Mouse (Mus musculus) limb, embryonic 11.5 days (tissue): ENCODE results near the gene Trarg1. TPM values are rescaled to one million over a fixed set of nuclear protein-coding genes. Genes with fewer than 3 reads are reported as not detected.

Experiments
- ATAC-seq: fragments of 200-750 bp; cut with Nextera tagmentation; 2 replicates; pipeline ENCODE4 v1.8.0; 2017; ENCODE audit warnings: low read depth; ENCODE audit not compliant: insufficient number of reproducible peaks, low FRiP score, low TSS enrichment
- DNase-seq: peaks from one replicate; pipeline ENCODE4 v3.0.0-alpha.2; 2015; ENCODE audit warnings: low spot score
- H3K27ac ChIP-seq: fragments of 300-500 bp; sonication (generic); replicated peaks from 2 replicates; pipeline ENCODE4 v1.5.1; 2014; ENCODE audit warnings: low read depth, mild to moderate bottlenecking, low read length
- H3K27me3 ChIP-seq: fragments of 300-500 bp; sonication (generic); 2 replicates; pipeline ENCODE4 v1.6.1; 2014; ENCODE audit warnings: mild to moderate bottlenecking, low read length, mixed read lengths; ENCODE audit not compliant: control insufficient read depth, insufficient read depth
- H3K36me3 ChIP-seq: fragments of 300-500 bp; sonication (generic); 2 replicates; pipeline ENCODE4 v1.6.1; 2014; ENCODE audit warnings: mild to moderate bottlenecking, low read length, moderate library complexity, mixed read lengths; ENCODE audit not compliant: control insufficient read depth, insufficient read depth
- H3K4me1 ChIP-seq: fragments of 300-500 bp; sonication (generic); 2 replicates; pipeline ENCODE4 v1.6.1; 2014; ENCODE audit warnings: low read length, mixed read lengths; ENCODE audit not compliant: control insufficient read depth, insufficient read depth
- H3K4me2 ChIP-seq: fragments of 300-500 bp; sonication (generic); 2 replicates; pipeline ENCODE4 v1.6.1; 2014; ENCODE audit warnings: low read depth, mild to moderate bottlenecking, moderate library complexity; ENCODE audit not compliant: severe bottlenecking
- H3K4me3 ChIP-seq: fragments of 300-500 bp; sonication (generic); 2 replicates; pipeline ENCODE4 v1.5.1; 2014; ENCODE audit warnings: low read depth, low read length
- H3K9ac ChIP-seq: fragments of 300-500 bp; sonication (generic); 2 replicates; pipeline ENCODE4 v1.6.1; 2014; ENCODE audit warnings: mild to moderate bottlenecking, low read length
- H3K9me3 ChIP-seq: fragments of 300-500 bp; sonication (generic); 2 replicates; pipeline ENCODE4 v1.6.1; 2016; ENCODE audit warnings: low read length; ENCODE audit not compliant: control insufficient read depth
- WGBS: fragments of 180-500 bp; shearing (Covaris S2); extraction: QIAGEN DNeasy Blood & Tissue Kit; methylation state at CpG from one replicate; pipeline ENCODE4 v1.1.7; 2014; 5-methylcytosine and 5-hydroxymethylcytosine counted together
- polyA plus RNA-seq: library from polyadenylated mRNA; unstranded; fragments of >200 nt; fragmentation: Nextera tagmentation; extraction: Ambion mirVana; gene quantifications from 2 replicates; pipeline ENCODE4 v1.2.1, GENCODE M21; 2014

The Trarg1 gene
- polyA plus RNA-seq, 1 experiment from 2014 or later: 0.08 TPM

- Histone ChIP-seq H3K4me2 (peak overlapping the region; percentile 18; the same call in 1 of the 2 replicates), H3K9ac (no peak overlapping the region), H3K27me3 (no peaks in the 10 kb centered on the region), H3K36me3 (no peaks in the 10 kb centered on the region), H3K4me3 (no peak overlapping the region), H3K27ac (no peak overlapping the region), H3K4me1 (peaks cover 16% of the 10 kb centered on the region; the same call in 1 of the 2 replicates), H3K9me3 (no peaks in the 10 kb centered on the region)
- 3% methylated on average over 7 of the region's 7 CpGs for WGBS
- DNase-seq (peak; percentile 69), ATAC-seq (0 out of 2 replicates have a peak, but pooled peaks have one; percentile 26)
These were observed 32.5 kb upstream of the Trarg1 start for GRCm38 (mm10) chr11:76647062-76647461.

DNA sequence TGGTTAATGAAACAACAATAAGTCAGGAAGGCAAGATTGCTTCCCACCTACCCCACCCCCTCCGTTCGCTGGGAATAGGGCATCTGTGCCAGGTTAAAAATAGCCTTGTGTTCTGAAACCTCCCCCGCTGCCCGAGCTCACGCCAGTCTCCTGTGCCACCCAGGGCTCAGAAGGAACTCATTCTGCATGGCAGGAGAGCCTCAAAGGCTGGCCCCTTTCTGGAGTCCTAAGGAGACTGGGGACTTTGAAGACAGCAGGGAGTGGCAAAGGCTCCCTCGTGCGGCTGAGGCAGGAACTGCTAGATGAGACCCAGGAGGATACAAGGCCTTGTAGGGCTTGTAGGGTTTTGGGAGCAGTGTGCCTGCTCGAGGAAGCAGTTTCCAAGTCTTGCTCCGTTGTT is 32.1 kb upstream of the Trarg1 start:
- H3K4me3 ChIP-seq: no peak overlapping the region
- H3K4me2 ChIP-seq: peak overlapping the region; percentile 18; the same call in 1 of the 2 replicates
- WGBS: 6% methylated on average over 9 of the region's 9 CpGs
- H3K36me3 ChIP-seq: no peaks in the 10 kb centered on the region
- DNase-seq: peak; percentile 92
- no peaks in the 10 kb centered on the region for H3K9me3 ChIP-seq
- H3K4me1 ChIP-seq: peaks cover 16% of the 10 kb centered on the region; the same call in 1 of the 2 replicates
- H3K27ac ChIP-seq: no peak overlapping the region
- H3K9ac ChIP-seq: no peak overlapping the region
- ATAC-seq: no peak
- H3K27me3 ChIP-seq: no peaks in the 10 kb centered on the region

DNA sequence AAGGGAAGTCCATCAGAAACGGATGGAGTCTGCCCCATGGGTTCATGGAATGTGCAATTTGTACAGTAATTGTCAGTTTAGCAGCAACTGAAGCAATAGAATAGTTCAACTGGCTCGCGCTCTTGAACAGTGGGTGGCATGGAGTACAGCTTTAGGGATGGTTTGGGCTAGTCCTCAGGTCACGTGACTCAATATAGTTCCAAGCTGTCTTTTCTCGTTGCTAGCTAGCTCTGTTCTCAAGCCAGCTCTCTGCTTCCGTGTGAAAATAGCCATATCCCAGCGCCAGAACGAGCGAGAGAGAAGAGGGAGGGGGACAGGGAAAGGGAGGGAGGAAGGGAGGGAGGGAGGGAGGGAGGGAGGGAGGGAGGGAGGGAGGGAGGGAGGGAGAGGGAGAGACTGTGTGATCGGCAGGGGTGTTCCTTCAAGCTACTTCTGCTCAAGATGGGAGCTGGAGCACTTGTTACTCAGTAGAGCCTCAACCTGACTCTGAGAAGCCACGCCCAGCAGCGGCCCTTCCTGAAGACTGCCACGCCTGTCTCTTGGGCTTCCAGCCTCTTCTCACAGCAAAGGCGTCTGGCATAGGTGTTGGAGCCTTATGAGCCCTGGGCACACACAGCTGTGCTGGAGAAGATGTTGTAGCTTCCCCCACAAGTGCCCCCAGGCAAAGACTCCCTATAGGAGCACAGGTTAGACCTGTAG is 28.6 kb upstream of the Trarg1 start:
- Histone ChIP-seq H3K36me3 (no peaks in the 10 kb centered on the region), H3K4me2 (no peak overlapping the region), H3K4me3 (no peak overlapping the region), H3K9me3 (no peaks in the 10 kb centered on the region), H3K9ac (no peak overlapping the region), H3K27ac (no peak overlapping the region), H3K4me1 (peaks cover 5% of the 10 kb centered on the region; the same call in 1 of the 2 replicates), H3K27me3 (no peaks in the 10 kb centered on the region)
- WGBS: 58% methylated on average over 13 of the region's 14 CpGs
- DNase-seq (no peak), ATAC-seq (no peak)

DNA sequence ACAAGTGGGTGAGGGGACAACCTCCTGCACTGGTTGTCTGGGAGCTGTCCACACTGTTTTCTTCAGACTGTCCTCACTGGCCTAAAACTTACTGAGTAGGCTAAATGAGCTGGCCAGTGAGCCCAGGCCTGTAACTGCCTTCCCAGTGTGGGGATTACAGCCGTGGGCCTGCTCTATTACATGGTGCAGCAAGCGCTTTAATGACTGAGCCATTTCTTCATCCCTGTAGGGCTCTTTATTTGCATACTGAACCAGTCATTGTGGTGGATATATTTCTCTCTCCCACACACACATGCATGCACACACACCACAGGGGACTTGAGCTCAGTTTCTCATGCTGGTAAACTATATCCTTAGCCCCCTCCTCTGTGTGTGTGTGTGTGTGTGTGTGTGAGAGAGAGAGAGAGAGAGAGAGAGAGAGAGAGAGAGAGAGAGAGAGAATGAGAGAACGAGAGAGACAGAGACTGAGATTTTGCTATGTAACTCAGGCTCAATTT is 26.7 kb upstream of the Trarg1 start:
- no peak overlapping the region for H3K4me3 ChIP-seq
- no peak overlapping the region for H3K9ac ChIP-seq
- DNase-seq (no peak), ATAC-seq (no peak)
- no peaks in the 10 kb centered on the region for H3K27me3 ChIP-seq
- 0 out of 2 replicates have a peak, but pooled peaks cover 2% of the 10 kb centered on the region for H3K4me1 ChIP-seq
- whole genome bisulfite sequencing: 57% methylated on average over 3 of the region's 3 CpGs
- H3K36me3 ChIP-seq: no peaks in the 10 kb centered on the region
- H3K4me2 ChIP-seq: no peak overlapping the region
- no peaks in the 10 kb centered on the region for H3K9me3 ChIP-seq
- H3K27ac ChIP-seq: no peak overlapping the region

DNA sequence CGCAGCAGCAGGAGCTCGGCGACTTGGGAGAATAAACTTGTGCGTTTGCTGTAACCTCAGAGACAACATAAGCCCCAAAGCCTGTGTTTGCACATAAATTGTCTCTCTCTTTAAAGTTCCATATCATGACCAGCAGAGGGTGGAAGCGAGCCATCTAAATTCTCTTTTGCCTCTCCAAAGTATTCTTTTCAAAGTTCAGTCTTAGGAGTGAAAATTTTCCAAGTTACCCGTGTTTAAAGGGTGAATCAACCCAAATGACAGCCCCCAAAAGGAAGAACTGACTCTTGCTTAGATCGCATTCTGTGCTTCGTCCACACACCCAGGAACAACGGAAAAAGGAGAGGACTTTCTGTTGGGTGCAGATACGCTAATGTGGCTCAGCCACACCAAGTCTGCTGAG is 24.5 kb upstream of the Trarg1 start:
- no peak for ATAC-seq
- H3K9me3 ChIP-seq: no peaks in the 10 kb centered on the region
- no peak overlapping the region; the same call in 1 of the 2 replicates for H3K4me2 ChIP-seq
- no peaks in the 10 kb centered on the region for H3K36me3 ChIP-seq
- peaks cover 18% of the 10 kb centered on the region for H3K4me1 ChIP-seq
- no peak overlapping the region for H3K27ac ChIP-seq
- DNase-seq: peak; percentile 80
- no peak overlapping the region for H3K4me3 ChIP-seq
- H3K27me3 ChIP-seq: no peaks in the 10 kb centered on the region
- WGBS: 7% methylated on average over 10 of the region's 10 CpGs
- no peak overlapping the region for H3K9ac ChIP-seq

GRCm38 (mm10) chr11:76657450-76657970 is 22.1 kb upstream of the Trarg1 start:
- no peaks in the 10 kb centered on the region for H3K9me3 ChIP-seq
- no peak overlapping the region for H3K9ac ChIP-seq
- H3K36me3 ChIP-seq: no peaks in the 10 kb centered on the region
- no peak for ATAC-seq
- no peaks in the 10 kb centered on the region for H3K27me3 ChIP-seq
- H3K4me3 ChIP-seq: no peak overlapping the region
- WGBS: 42% methylated on average over 4 of the region's 4 CpGs
- H3K27ac ChIP-seq: no peak overlapping the region
- DNase-seq: no peak
- H3K4me1 ChIP-seq: peaks cover 18% of the 10 kb centered on the region
- no peak overlapping the region for H3K4me2 ChIP-seq

- no peak overlapping the region; the same call in 1 of the 2 replicates for H3K4me2 ChIP-seq
- peaks cover 16% of the 10 kb centered on the region for H3K4me1 ChIP-seq
- no peak overlapping the region for H3K4me3 ChIP-seq
- H3K27me3 ChIP-seq: no peaks in the 10 kb centered on the region
- H3K9ac ChIP-seq: no peak overlapping the region
- H3K27ac ChIP-seq: peak overlapping the region; percentile 48
- ATAC-seq (peak; percentile 81), DNase-seq (peak; percentile 80)
- H3K36me3 ChIP-seq: no peaks in the 10 kb centered on the region
- WGBS: 17% methylated on average over 14 of the region's 14 CpGs
- no peaks in the 10 kb centered on the region for H3K9me3 ChIP-seq
These were observed 20.3 kb upstream of the Trarg1 start for GRCm38 (mm10) chr11:76659138-76659930.

DNA sequence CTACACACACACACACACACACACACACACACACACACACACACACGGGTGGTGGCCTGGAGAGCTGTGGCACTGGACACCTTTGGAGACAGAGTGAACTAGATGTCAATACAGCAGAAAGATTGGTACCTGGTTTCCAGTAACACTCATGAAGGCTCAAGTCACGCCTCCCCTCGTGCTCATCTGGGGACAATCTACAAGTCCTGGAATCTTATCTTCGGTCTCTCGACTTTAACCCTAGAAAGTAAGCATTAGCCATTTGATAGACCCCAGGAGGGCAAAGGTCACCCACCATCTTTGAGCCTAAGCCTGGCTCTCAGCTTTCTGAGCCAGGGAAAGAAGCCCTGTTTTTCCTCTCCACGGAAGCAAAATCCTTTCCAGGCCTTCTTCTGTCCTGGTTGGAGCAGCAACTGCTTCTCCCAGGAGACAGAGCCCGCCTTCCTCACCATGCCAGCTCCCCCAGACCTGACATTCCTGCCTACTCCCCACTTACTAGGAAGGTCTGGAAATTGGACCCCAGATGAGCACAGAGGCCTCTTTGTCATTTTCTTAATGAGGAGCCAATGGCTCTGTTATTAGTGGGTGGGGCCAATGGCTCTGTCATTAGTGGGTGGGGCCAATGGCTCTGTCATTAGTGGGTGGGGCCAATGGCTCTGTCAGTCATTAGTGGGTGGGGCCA is 17.7 kb upstream of the Trarg1 start:
- H3K27me3 ChIP-seq: peaks cover 11% of the 10 kb centered on the region
- H3K9me3 ChIP-seq: no peaks in the 10 kb centered on the region
- no peak overlapping the region for H3K4me2 ChIP-seq
- no peak overlapping the region for H3K27ac ChIP-seq
- ATAC-seq (no peak), DNase-seq (no peak)
- H3K4me3 ChIP-seq: no peak overlapping the region
- H3K9ac ChIP-seq: no peak overlapping the region
- H3K36me3 ChIP-seq: no peaks in the 10 kb centered on the region
- 50% methylated on average over 7 of the region's 7 CpGs for WGBS
- H3K4me1 ChIP-seq: peaks cover 24% of the 10 kb centered on the region
